Mouse (Mus musculus) liver, postnatal 0 days (tissue): Measurements from ENCODE around the gene Akap7. TPM values are rescaled to one million over a fixed set of nuclear protein-coding genes. Genes with fewer than 3 reads are reported as not detected.

Experiments
- ATAC-seq: fragments of 200-750 bp; cut with Nextera tagmentation; 2 replicates; pipeline ENCODE4 v1.8.0; 2017; ENCODE audit warnings: mild to moderate bottlenecking, moderate library complexity
- DNase-seq: peaks from one replicate; pipeline ENCODE4 v3.0.0-alpha.2; 2016
- H3K27ac ChIP-seq: fragments of 300-500 bp; sonication (generic); 2 replicates; pipeline ENCODE4 v1.5.1; 2014; ENCODE audit warnings: antibody characterized with exemption, moderate library complexity, mild to moderate bottlenecking, low read depth
- H3K27me3 ChIP-seq: fragments of 300-500 bp; sonication (generic); 2 replicates; pipeline ENCODE4 v1.6.1; 2014; ENCODE audit warnings: low read length, control low read depth, mixed read lengths; ENCODE audit not compliant: insufficient read depth
- H3K36me3 ChIP-seq: fragments of 300-500 bp; sonication (generic); replicated peaks from 2 replicates; pipeline ENCODE4 v1.6.1; 2014; ENCODE audit warnings: mild to moderate bottlenecking, control low read depth, low read length, moderate library complexity, mixed read lengths; ENCODE audit not compliant: insufficient read depth
- H3K4me1 ChIP-seq: fragments of 300-500 bp; sonication (generic); 2 replicates; pipeline ENCODE4 v1.6.1; 2014; ENCODE audit warnings: antibody characterized with exemption, mild to moderate bottlenecking, control low read depth; ENCODE audit not compliant: insufficient read depth
- H3K4me2 ChIP-seq: fragments of 300-500 bp; sonication (generic); 2 replicates; pipeline ENCODE4 v1.6.1; 2014; ENCODE audit warnings: low read depth, mild to moderate bottlenecking, low read length, moderate library complexity, mixed read lengths
- H3K4me3 ChIP-seq: fragments of 300-500 bp; sonication (generic); 2 replicates; pipeline ENCODE4 v1.5.1; 2014; ENCODE audit warnings: low read depth, low read length
- H3K9ac ChIP-seq: fragments of 300-500 bp; sonication (generic); replicated peaks from 2 replicates; pipeline ENCODE4 v1.6.1; 2014; ENCODE audit warnings: mild to moderate bottlenecking, moderate library complexity
- H3K9me3 ChIP-seq: fragments of 300-500 bp; sonication (generic); 2 replicates; pipeline ENCODE4 v1.6.1; 2016; ENCODE audit warnings: mild to moderate bottlenecking, control low read depth, low read length, mixed read lengths
- CTCF ChIP-seq: sonication (generic); IDR thresholded peaks from 2 replicates; pipeline ENCODE4 v1.5.1; 2016; ENCODE audit warnings: antibody characterized with exemption, low read depth
- EP300 ChIP-seq: IDR thresholded peaks from 2 replicates; pipeline ENCODE4 v1.6.1; 2016; ENCODE audit warnings: antibody characterized with exemption, low read depth, mild to moderate bottlenecking
- WGBS: fragments of 180-500 bp; shearing (Covaris S2); extraction: QIAGEN DNeasy Blood & Tissue Kit; methylation state at CpG from one replicate; pipeline ENCODE4 v1.1.7; 2014; ENCODE audit not compliant: insufficient replicate concordance; 5-methylcytosine and 5-hydroxymethylcytosine counted together
- polyA plus RNA-seq: library from polyadenylated mRNA; unstranded; fragments of >200 nt; fragmentation: Nextera tagmentation; extraction: Ambion mirVana; gene quantifications from 2 replicates; pipeline ENCODE4 v1.2.1, GENCODE M21; 2015

The Akap7 gene
- polyA plus RNA-seq, 1 experiment from 2014 or later: 15.9 TPM

DNA sequence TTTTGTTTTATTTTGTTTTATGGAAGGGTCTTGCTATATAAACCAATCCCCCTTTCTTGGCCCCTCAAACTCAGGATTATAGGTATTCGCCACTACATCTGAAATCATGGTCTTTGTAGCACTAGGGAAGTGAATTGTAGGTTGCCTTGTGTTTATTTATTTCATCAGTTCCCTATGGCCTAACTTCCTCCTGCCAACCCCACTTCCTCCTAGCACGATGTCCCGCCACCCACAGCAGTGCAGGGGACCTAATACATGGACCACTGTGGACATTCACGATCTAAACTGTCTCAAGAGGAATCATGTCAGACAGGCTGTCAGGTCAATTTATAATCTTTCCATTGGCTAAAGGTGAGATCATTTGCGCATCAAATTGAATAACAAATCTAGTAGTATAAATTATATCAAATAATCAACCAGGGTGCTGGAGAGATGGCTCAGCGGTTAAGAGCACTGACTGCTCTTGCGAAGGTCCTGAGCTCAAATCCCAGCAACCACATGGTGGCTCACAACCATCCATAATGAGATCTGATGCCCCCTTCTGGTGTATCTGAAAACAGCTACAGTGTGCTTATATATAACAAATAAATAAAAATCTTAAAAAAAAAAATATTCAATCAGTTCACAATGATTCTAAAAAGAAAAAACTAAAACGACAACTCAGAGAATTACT is 23.1 kb downstream of the Akap7 start:
- Histone ChIP-seq H3K27ac (0 out of 2 replicates have a peak overlapping the region, but pooled peaks have one; percentile 11), H3K9me3 (no peaks in the 10 kb centered on the region), H3K4me3 (no peak overlapping the region), H3K4me1 (no peaks in the 10 kb centered on the region), H3K36me3 (peaks cover 5% of the 10 kb centered on the region), H3K9ac (no peak overlapping the region), H3K27me3 (no peaks in the 10 kb centered on the region), H3K4me2 (no peak overlapping the region)
- no peak for TF ChIP-seq EP300
- peak; percentile 28; the same call in 1 of the 2 replicates for TF ChIP-seq CTCF
- no peak for DNase-seq
- WGBS: 63% methylated on average over 8 of the region's 8 CpGs
- ATAC-seq: peak; percentile 55

DNA sequence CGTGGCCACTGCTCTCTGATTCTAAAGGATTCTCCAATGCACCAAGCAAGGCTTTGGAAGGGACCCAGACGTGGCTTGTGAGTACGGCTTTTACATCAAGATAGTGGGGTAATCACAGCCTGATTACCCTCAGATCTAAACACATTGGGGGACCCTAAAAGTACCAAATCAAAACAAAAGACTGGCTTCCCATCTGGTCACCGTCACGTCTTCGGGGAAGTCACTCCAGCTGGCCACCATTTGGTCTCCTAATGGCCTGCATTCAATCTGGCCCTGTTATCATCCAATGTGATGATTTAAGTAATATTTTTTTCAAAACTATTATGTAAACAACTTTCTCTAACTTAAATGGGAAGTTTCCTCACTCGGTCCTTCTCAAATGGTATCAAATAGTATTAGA is 24.3 kb downstream of the Akap7 start:
- no peak overlapping the region for H3K4me3 ChIP-seq
- H3K4me2 ChIP-seq: no peak overlapping the region
- peaks cover 5% of the 10 kb centered on the region for H3K36me3 ChIP-seq
- ATAC-seq: no peak
- no peaks in the 10 kb centered on the region for H3K27me3 ChIP-seq
- no peaks in the 10 kb centered on the region for H3K9me3 ChIP-seq
- H3K27ac ChIP-seq: no peak overlapping the region
- no peaks in the 10 kb centered on the region for H3K4me1 ChIP-seq
- 82% methylated on average over 7 of the region's 7 CpGs for WGBS
- TF ChIP-seq CTCF (no peak), EP300 (no peak)
- no peak overlapping the region for H3K9ac ChIP-seq
- DNase-seq: no peak

DNA sequence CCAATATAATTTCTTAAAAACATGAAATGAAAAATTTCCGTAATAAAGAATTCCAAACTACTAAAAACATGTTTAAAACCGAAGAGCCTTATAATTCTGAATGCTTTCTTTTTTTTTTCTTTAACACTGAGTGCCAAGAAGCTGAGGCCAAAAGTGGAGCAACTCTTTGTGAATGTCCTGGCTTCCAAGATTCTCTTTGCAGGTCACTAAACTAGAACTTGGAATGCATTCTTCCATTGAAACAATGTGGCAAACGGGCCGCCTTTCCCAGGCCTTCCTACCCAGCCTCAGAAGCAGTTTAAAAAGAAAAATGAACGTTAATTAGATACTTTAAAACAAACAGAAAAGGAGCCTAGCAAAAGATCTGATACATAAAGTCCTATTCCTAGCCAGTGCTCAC is 27.5 kb downstream of the Akap7 start:
- Histone ChIP-seq H3K4me3 (no peak overlapping the region), H3K9ac (no peak overlapping the region), H3K27me3 (no peaks in the 10 kb centered on the region), H3K27ac (no peak overlapping the region), H3K4me2 (no peak overlapping the region), H3K4me1 (0 out of 2 replicates have a peak, but pooled peaks cover 1% of the 10 kb centered on the region), H3K36me3 (peaks cover 5% of the 10 kb centered on the region), H3K9me3 (no peaks in the 10 kb centered on the region)
- WGBS: 80% methylated on average over 5 of the region's 5 CpGs
- no peak for DNase-seq
- no peak for ATAC-seq
- TF ChIP-seq EP300 (no peak), CTCF (no peak)

- Histone ChIP-seq H3K4me1 (0 out of 2 replicates have a peak, but pooled peaks cover 7% of the 10 kb centered on the region), H3K4me3 (no peak overlapping the region), H3K9ac (no peak overlapping the region), H3K27me3 (no peaks in the 10 kb centered on the region), H3K4me2 (no peak overlapping the region), H3K27ac (no peak overlapping the region), H3K36me3 (peaks cover 5% of the 10 kb centered on the region), H3K9me3 (no peaks in the 10 kb centered on the region)
- 69% methylated on average over 3 of the region's 3 CpGs for WGBS
- ATAC-seq: no peak
- DNase-seq: no peak
- TF ChIP-seq CTCF (no peak), EP300 (no peak)
Measured at GRCm38 (mm10) chr10:25279406-25279805, 28.3 kb downstream of the Akap7 start.

DNA sequence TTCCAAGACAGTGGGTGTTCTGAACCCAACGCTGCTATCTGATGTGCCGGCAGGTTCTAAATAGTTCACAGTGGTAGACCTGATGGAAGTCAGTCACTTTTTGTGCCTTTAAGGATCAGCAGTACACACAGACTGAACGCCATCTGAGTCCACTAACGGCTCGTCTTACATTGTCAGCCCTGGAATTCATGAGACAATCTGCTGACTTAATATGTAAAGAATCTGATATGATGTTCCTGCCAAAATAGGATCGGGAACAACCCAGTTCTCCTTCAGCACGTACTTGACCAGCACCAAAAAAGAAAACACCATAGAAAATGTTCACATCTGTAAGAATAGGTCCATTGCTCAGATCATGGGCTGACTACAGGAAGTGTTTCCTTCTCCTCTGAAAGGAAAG is 32.2 kb downstream of the Akap7 start:
- no peak overlapping the region for H3K27ac ChIP-seq
- 0 out of 2 replicates have a peak, but pooled peaks cover 7% of the 10 kb centered on the region for H3K4me1 ChIP-seq
- no peaks in the 10 kb centered on the region for H3K27me3 ChIP-seq
- no peaks in the 10 kb centered on the region for H3K36me3 ChIP-seq
- no peak overlapping the region for H3K4me3 ChIP-seq
- TF ChIP-seq EP300 (no peak), CTCF (no peak)
- DNase-seq (no peak), ATAC-seq (no peak)
- WGBS: 78% methylated on average over 7 of the region's 7 CpGs
- no peak overlapping the region for H3K4me2 ChIP-seq
- no peak overlapping the region for H3K9ac ChIP-seq
- no peaks in the 10 kb centered on the region for H3K9me3 ChIP-seq

DNA sequence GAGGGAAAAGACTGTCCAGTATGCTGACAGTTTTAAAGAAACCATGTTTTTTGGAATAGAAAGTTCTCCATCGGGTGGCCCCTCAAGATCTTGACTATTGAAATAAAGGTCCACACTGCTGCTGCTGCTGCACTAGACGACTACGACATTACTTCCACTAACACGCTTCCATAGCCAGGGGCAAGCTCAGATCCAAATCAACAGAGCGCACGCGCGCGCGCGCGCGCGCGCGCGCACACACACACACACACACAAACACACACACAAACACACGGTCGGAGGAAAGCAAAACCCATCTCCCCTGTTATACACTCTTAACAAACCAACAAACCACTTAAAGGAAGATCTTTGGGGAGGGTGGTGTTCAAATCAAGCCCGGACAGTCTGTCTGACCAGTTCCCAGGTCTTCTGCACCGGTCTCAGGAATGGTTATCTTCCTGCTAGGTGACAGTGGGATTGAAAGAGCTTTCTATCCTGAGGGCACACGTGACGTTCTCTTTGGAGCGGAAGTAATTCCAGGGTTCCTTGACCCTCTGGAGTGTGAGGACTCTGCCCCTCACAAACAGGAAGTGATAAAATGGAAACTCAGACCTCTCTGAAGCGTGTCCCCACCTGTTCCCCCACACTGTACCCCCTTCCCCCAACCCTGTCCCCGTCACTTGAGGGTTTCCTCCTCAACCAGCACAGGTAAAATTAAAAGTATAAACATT is 32.9 kb downstream of the Akap7 start:
- Histone ChIP-seq H3K9ac (no peak overlapping the region), H3K4me3 (no peak overlapping the region), H3K4me1 (0 out of 2 replicates have a peak, but pooled peaks cover 7% of the 10 kb centered on the region), H3K9me3 (no peaks in the 10 kb centered on the region), H3K36me3 (no peaks in the 10 kb centered on the region), H3K4me2 (no peak overlapping the region), H3K27ac (no peak overlapping the region), H3K27me3 (no peaks in the 10 kb centered on the region)
- no peak for TF ChIP-seq CTCF
- no peak for TF ChIP-seq EP300
- ATAC-seq (no peak), DNase-seq (no peak)
- 87% methylated on average over 26 of the region's 26 CpGs for WGBS
